Mouse (Mus musculus) midbrain, embryonic 13.5 days (tissue): ENCODE data around the gene Mrpl36. TPM values are rescaled to one million over a fixed set of nuclear protein-coding genes. Genes with fewer than 3 reads are reported as not detected.
A peak's percentile ranks its signal among the peaks of the same experiment; 100 is the strongest.

Source experiments
- ATAC-seq: fragments of 200-750 bp; cut with Nextera tagmentation; 2 replicates; pipeline ENCODE4 v1.8.0; 2017; ENCODE audit warnings: mild to moderate bottlenecking, moderate TSS enrichment, moderate library complexity
- H3K27ac ChIP-seq: fragments of 300-500 bp; sonication (generic); 2 replicates; pipeline ENCODE4 v1.5.1; 2015; ENCODE audit warnings: inconsistent platforms, mild to moderate bottlenecking, moderate library complexity
- H3K27me3 ChIP-seq: fragments of 300-500 bp; sonication (generic); 2 replicates; pipeline ENCODE4 v1.6.1; 2015; ENCODE audit warnings: mild to moderate bottlenecking, inconsistent platforms
- H3K36me3 ChIP-seq: fragments of 300-500 bp; sonication (generic); 2 replicates; pipeline ENCODE4 v1.6.1; 2015; ENCODE audit warnings: mild to moderate bottlenecking, inconsistent platforms
- H3K4me1 ChIP-seq: fragments of 300-500 bp; sonication (generic); replicated peaks from 2 replicates; pipeline ENCODE4 v1.6.1; 2015; ENCODE audit warnings: inconsistent platforms
- H3K4me2 ChIP-seq: fragments of 300-500 bp; sonication (generic); replicated peaks from 2 replicates; pipeline ENCODE4 v1.6.1; 2015; ENCODE audit warnings: moderate library complexity, mild to moderate bottlenecking, inconsistent platforms
- H3K4me3 ChIP-seq: fragments of 300-500 bp; sonication (generic); replicated peaks from 2 replicates; pipeline ENCODE4 v1.5.1; 2015; ENCODE audit warnings: mild to moderate bottlenecking, inconsistent platforms
- H3K9ac ChIP-seq: fragments of 300-500 bp; sonication (generic); replicated peaks from 2 replicates; pipeline ENCODE4 v1.6.1; 2015; ENCODE audit warnings: mild to moderate bottlenecking, inconsistent platforms
- H3K9me3 ChIP-seq: fragments of 300-500 bp; sonication (generic); 2 replicates; pipeline ENCODE4 v1.6.1; 2016; ENCODE audit warnings: mild to moderate bottlenecking, inconsistent platforms
- WGBS: fragments of 180-500 bp; shearing (Covaris S2); methylation state at CpG from one replicate; pipeline ENCODE4 v1.1.7; 2015; 5-methylcytosine and 5-hydroxymethylcytosine counted together
- polyA plus RNA-seq: library from polyadenylated mRNA; unstranded; fragments of >200 nt; fragmentation: Nextera tagmentation; extraction: Ambion mirVana; gene quantifications from 2 replicates; pipeline ENCODE4 v1.2.1, GENCODE M21; 2015

The Mrpl36 gene
- polyA plus RNA-seq, 1 experiment from 2014 or later, result 101 TPM

DNA sequence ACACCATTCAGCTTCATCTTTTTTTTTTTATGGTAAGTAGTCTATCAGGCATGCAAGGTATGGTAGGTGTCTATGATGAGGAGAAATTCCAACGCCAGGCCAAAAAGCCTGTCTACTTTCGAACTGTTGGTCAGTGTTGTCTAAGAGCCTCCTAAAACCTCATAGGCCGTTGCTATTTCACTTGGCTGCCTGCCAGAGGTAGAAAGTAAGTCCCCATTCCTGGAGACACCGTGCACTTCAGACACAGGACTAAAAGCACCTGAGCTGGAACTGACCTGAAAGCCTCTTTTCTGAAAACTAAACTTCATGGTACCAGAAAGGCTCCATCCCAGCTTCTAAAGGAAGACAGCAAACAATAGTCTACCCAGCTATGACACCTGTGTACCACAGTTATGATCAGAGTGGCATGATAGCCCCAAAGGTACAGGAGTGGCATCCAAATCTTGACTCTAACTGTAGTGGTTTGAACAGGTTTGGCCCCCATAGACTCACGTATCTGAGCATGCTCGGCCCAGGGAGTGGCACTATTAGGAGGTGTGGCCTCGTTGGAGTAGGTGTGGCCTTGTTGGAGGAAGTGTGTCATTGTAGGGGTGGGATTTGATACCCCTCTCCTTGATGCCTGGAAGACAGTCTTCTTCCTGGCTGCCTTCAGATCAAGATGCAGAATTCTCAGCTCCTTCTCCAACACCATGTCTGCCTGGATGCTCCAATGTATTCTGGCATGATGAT, 19.8 kb downstream of the Mrpl36 start:
- WGBS, result 85% methylated on average over 7 of the region's 7 CpGs
- Histone ChIP-seq H3K4me2 (no peak overlapping the region), H3K4me3 (no peak overlapping the region), H3K9ac (no peak overlapping the region), H3K27ac (no peak overlapping the region), H3K4me1 (no peaks in the 10 kb centered on the region), H3K9me3 (no peaks in the 10 kb centered on the region), H3K36me3 (no peaks in the 10 kb centered on the region), H3K27me3 (no peaks in the 10 kb centered on the region)
- ATAC-seq, result no peak

- no peak for ATAC-seq
- Histone ChIP-seq H3K9ac (no peak overlapping the region), H3K27ac (no peak overlapping the region), H3K27me3 (no peaks in the 10 kb centered on the region), H3K4me2 (no peak overlapping the region), H3K9me3 (no peaks in the 10 kb centered on the region), H3K36me3 (no peaks in the 10 kb centered on the region), H3K4me3 (no peak overlapping the region), H3K4me1 (no peaks in the 10 kb centered on the region)
- 91% methylated on average over 9 of the region's 9 CpGs for WGBS
These were observed 22.4 kb downstream of the Mrpl36 start for GRCm38 (mm10) chr13:73350741-73351140.

- ATAC-seq, result no peak
- H3K27me3 ChIP-seq, result no peaks in the 10 kb centered on the region
- WGBS, result 74% methylated on average over 3 of the region's 3 CpGs
These were observed 23.6 kb downstream of the Mrpl36 start for GRCm38 (mm10) chr13:73351910-73352309.

GRCm38 (mm10) chr13:73352491-73352890, 24.2 kb downstream of the Mrpl36 start:
- Histone ChIP-seq H3K36me3 (no peaks in the 10 kb centered on the region), H3K9me3 (no peaks in the 10 kb centered on the region), H3K4me2 (no peak overlapping the region), H3K9ac (no peak overlapping the region), H3K27me3 (no peaks in the 10 kb centered on the region), H3K27ac (no peak overlapping the region), H3K4me1 (no peaks in the 10 kb centered on the region), H3K4me3 (no peak overlapping the region)
- no peak for ATAC-seq

More at GRCm38 (mm10) chr13:73351910-73352309, 23.6 kb downstream of the Mrpl36 start:
- Histone ChIP-seq H3K36me3 (no peaks in the 10 kb centered on the region), H3K9ac (no peak overlapping the region), H3K9me3 (no peaks in the 10 kb centered on the region), H3K4me3 (no peak overlapping the region), H3K27ac (no peak overlapping the region), H3K4me2 (no peak overlapping the region), H3K4me1 (no peaks in the 10 kb centered on the region)

- no peaks in the 10 kb centered on the region for H3K9me3 ChIP-seq
- no peak for ATAC-seq
- no peaks in the 10 kb centered on the region for H3K4me1 ChIP-seq
- 88% methylated on average over 3 of the region's 3 CpGs for WGBS
- H3K36me3 ChIP-seq, result no peaks in the 10 kb centered on the region
- H3K27me3 ChIP-seq, result no peaks in the 10 kb centered on the region
- no peak overlapping the region for H3K27ac ChIP-seq
- H3K4me3 ChIP-seq, result no peak overlapping the region
- no peak overlapping the region for H3K9ac ChIP-seq
- no peak overlapping the region for H3K4me2 ChIP-seq
These were observed 28.8 kb downstream of the Mrpl36 start for GRCm38 (mm10) chr13:73357106-73357505.

- WGBS, result 82% methylated on average over 4 of the region's 4 CpGs
These were observed 45.1 kb downstream of the Mrpl36 start for GRCm38 (mm10) chr13:73373367-73373766.

GRCm38 (mm10) chr13:73374612-73375011, 46.3 kb downstream of the Mrpl36 start:
- no peak overlapping the region for H3K27ac ChIP-seq
- no peak overlapping the region for H3K9ac ChIP-seq
- H3K27me3 ChIP-seq, result no peaks in the 10 kb centered on the region
- 45% methylated on average over 2 of the region's 2 CpGs for WGBS
- 0 out of 2 replicates have a peak, but pooled peaks cover 3% of the 10 kb centered on the region for H3K4me1 ChIP-seq
- H3K36me3 ChIP-seq, result no peaks in the 10 kb centered on the region
- no peak overlapping the region for H3K4me2 ChIP-seq
- no peaks in the 10 kb centered on the region for H3K9me3 ChIP-seq
- no peak overlapping the region for H3K4me3 ChIP-seq
- ATAC-seq, result peak; percentile 45

More at GRCm38 (mm10) chr13:73373367-73373766, 45.1 kb downstream of the Mrpl36 start:
- no peaks in the 10 kb centered on the region for H3K9me3 ChIP-seq
- ATAC-seq, result no peak
- H3K36me3 ChIP-seq, result no peaks in the 10 kb centered on the region
- no peak overlapping the region for H3K27ac ChIP-seq
- no peaks in the 10 kb centered on the region for H3K27me3 ChIP-seq
- no peak overlapping the region for H3K9ac ChIP-seq
- no peak overlapping the region for H3K4me3 ChIP-seq
- 0 out of 2 replicates have a peak, but pooled peaks cover 3% of the 10 kb centered on the region for H3K4me1 ChIP-seq
- no peak overlapping the region for H3K4me2 ChIP-seq

DNA sequence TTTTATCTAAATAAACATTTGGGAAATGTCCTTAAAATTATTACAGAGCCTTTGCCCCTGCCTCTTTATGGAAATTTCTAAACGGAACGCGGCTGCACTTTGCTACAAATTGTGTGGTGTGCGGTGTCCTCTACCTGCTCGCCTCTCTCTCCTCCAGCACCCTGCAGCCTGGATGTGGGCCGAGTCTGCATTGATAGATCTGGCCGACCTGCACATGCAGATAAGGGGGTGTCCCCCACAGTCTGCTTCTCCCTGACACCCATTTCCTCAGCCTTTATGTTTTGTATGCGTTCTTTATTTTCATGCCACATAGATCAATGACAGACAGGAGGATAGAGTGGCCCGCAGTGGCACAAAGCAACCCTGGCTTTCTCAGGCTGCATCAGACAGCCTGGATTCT, 49.3 kb downstream of the Mrpl36 start:
- H3K9me3 ChIP-seq, result no peaks in the 10 kb centered on the region
- H3K4me2 ChIP-seq, result no peak overlapping the region
- no peaks in the 10 kb centered on the region for H3K36me3 ChIP-seq
- H3K9ac ChIP-seq, result no peak overlapping the region
- no peaks in the 10 kb centered on the region for H3K27me3 ChIP-seq
- no peak overlapping the region for H3K27ac ChIP-seq
- H3K4me3 ChIP-seq, result no peak overlapping the region
- 0 out of 2 replicates have a peak, but pooled peaks cover 3% of the 10 kb centered on the region for H3K4me1 ChIP-seq
- no peak for ATAC-seq
- 86% methylated on average over 9 of the region's 9 CpGs for WGBS

Other genes with a start within 250 kb of the Mrpl36 start
- 1.2 and 1.5 TPM in 2 replicates for gene Irx4, start 68.0 kb upstream of the Mrpl36 start, polyA plus RNA-seq
- 362 and 373 TPM in 2 replicates for gene Ndufs6, start within 50 bp of the Mrpl36 start, polyA plus RNA-seq
- gene Lpcat1, start 138.7 kb downstream of the Mrpl36 start, polyA plus RNA-seq, result 53.7 and 57.8 TPM in 2 replicates
- 1.1 and 6.7 TPM in 2 replicates for gene Slc6a3, start 208.2 kb downstream of the Mrpl36 start, polyA plus RNA-seq